Mouse (Mus musculus) heart, embryonic 15.5 days (tissue): Measurements from ENCODE around the gene AY074887. TPM values are rescaled to one million over a fixed set of nuclear protein-coding genes. Genes with fewer than 3 reads are reported as not detected.

ENCODE experiments used
- ATAC-seq: fragments of 200-750 bp; cut with Nextera tagmentation; replicated peaks from 2 replicates; pipeline ENCODE4 v1.8.0; 2017; ENCODE audit warnings: low read depth, moderate TSS enrichment; ENCODE audit not compliant: insufficient number of reproducible peaks, insufficient read depth, low FRiP score
- H3K27ac ChIP-seq: fragments of 300-500 bp; sonication (generic); 2 replicates; pipeline ENCODE4 v1.5.1; 2015; ENCODE audit warnings: mild to moderate bottlenecking, inconsistent platforms
- H3K27me3 ChIP-seq: fragments of 300-500 bp; sonication (generic); 2 replicates; pipeline ENCODE4 v1.6.1; 2015; ENCODE audit warnings: inconsistent platforms
- H3K36me3 ChIP-seq: fragments of 300-500 bp; sonication (generic); 2 replicates; pipeline ENCODE4 v1.6.1; 2015; ENCODE audit warnings: mild to moderate bottlenecking, inconsistent platforms
- H3K4me1 ChIP-seq: fragments of 300-500 bp; sonication (generic); replicated peaks from 2 replicates; pipeline ENCODE4 v1.6.1; 2015; ENCODE audit warnings: inconsistent platforms
- H3K4me2 ChIP-seq: fragments of 300-500 bp; sonication (generic); 2 replicates; pipeline ENCODE4 v1.6.1; 2015; ENCODE audit warnings: inconsistent platforms, mild to moderate bottlenecking, moderate library complexity
- H3K4me3 ChIP-seq: fragments of 300-500 bp; sonication (generic); 2 replicates; pipeline ENCODE4 v1.5.1; 2015; ENCODE audit warnings: mild to moderate bottlenecking, inconsistent platforms
- H3K9ac ChIP-seq: fragments of 300-500 bp; sonication (generic); 2 replicates; pipeline ENCODE4 v1.6.1; 2015; ENCODE audit warnings: mild to moderate bottlenecking, inconsistent platforms
- H3K9me3 ChIP-seq: fragments of 300-500 bp; sonication (generic); replicated peaks from 2 replicates; pipeline ENCODE4 v1.6.1; 2016; ENCODE audit warnings: inconsistent platforms
- whole genome bisulfite sequencing: fragments of 180-500 bp; shearing (Covaris S2); methylation state at CpG from one replicate; pipeline ENCODE4 v1.1.7; 2015; ENCODE audit warnings: mixed read lengths; 5-methylcytosine and 5-hydroxymethylcytosine counted together
- polyA plus RNA-seq: library from polyadenylated mRNA; unstranded; fragments of >200 nt; fragmentation: Nextera tagmentation; extraction: Ambion mirVana; gene quantifications from 2 replicates; pipeline ENCODE4 v1.2.1, GENCODE M21; 2015

AY074887 gene
- polyA plus RNA-seq, 1 experiment from 2014 or later = 0.62 TPM

DNA sequence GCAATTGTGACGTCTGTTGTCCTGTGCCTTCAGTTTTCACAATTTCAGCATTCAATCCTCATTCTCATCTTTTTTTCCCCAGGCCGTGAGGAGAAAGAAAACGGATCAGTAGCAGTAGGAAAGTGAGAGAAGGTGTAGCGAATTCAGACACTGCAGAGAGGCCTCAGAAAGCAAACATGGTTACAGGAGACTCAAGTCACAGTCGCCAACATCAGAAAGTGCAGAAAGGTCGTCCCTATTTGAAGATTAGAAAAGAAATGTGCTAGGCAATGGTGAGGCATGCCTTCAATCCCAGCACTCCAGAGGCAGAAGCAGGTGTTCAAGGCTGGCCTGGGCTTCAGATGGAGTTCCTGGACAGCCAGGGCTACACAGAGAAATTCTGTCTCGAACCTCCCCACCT lies 35.2 kb downstream of the AY074887 start:
- Histone ChIP-seq H3K4me2 (no peak overlapping the region), H3K36me3 (peaks cover 5% of the 10 kb centered on the region), H3K4me3 (no peak overlapping the region), H3K9me3 (no peaks in the 10 kb centered on the region), H3K27me3 (no peaks in the 10 kb centered on the region), H3K4me1 (peaks cover 11% of the 10 kb centered on the region; the same call in 1 of the 2 replicates), H3K27ac (no peak overlapping the region), H3K9ac (no peak overlapping the region)
- WGBS = 70% methylated on average over 7 of the region's 7 CpGs
- ATAC-seq = no peak

DNA sequence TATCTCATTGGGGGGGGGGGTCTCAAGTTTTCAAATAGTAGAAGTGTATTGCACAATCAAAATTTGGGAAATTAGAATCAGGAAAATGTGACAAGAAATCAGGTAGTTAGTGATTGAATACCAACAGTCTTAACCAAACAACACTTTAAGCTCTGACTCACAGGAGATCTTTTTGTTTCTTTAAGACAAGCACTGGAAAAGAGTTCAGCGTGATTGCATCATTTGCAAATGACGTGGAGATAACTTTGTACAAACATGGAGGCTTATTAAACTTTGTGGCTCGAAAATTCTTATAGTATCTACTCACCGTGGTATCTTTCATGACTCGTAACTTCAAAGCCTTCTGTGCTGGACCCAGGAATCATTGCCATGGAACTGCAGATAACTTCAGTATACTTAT lies 41.4 kb downstream of the AY074887 start:
- no peaks in the 10 kb centered on the region for H3K9me3 ChIP-seq
- H3K4me3 ChIP-seq = no peak overlapping the region
- WGBS = 75% methylated on average over 5 of the region's 5 CpGs
- no peaks in the 10 kb centered on the region for H3K4me1 ChIP-seq
- no peak overlapping the region for H3K27ac ChIP-seq
- ATAC-seq = no peak
- no peak overlapping the region for H3K9ac ChIP-seq
- no peak overlapping the region for H3K4me2 ChIP-seq
- H3K36me3 ChIP-seq = peaks cover 50% of the 10 kb centered on the region
- no peaks in the 10 kb centered on the region for H3K27me3 ChIP-seq

Other genes starting within 250 kb of the AY074887 start
- gene Wdr61, start 216.5 kb downstream of the AY074887 start, polyA plus RNA-seq = 92.7 and 93.2 TPM in 2 replicates
- 9.1 and 23.6 TPM in 2 replicates for gene Crabp1, start 186.2 kb downstream of the AY074887 start, polyA plus RNA-seq
- gene Ireb2, start 87.2 kb downstream of the AY074887 start, polyA plus RNA-seq = 18.2 and 19.7 TPM in 2 replicates
- gene Hykk, start 33.7 kb downstream of the AY074887 start, polyA plus RNA-seq = 2.1 and 2.6 TPM in 2 replicates
- 201 and 205 TPM in 2 replicates for gene Psma4, start 208 bp downstream of the AY074887 start, polyA plus RNA-seq
- gene Chrna5, start 29.9 kb upstream of the AY074887 start, polyA plus RNA-seq = 0.14 and 0.27 TPM in 2 replicates
- gene Chrna3, start 75.6 kb upstream of the AY074887 start, polyA plus RNA-seq = 0.05 and 1.1 TPM in 2 replicates
- 0.15 and 0.46 TPM in 2 replicates for gene Chrnb4, start 97.8 kb upstream of the AY074887 start, polyA plus RNA-seq
- gene Ube2q2, start 197.9 kb upstream of the AY074887 start, polyA plus RNA-seq = 26.1 and 26.5 TPM in 2 replicates